Mouse (Mus musculus): ENCODE data around the gene Hist2h3b. TPM values are rescaled to one million over a fixed set of nuclear protein-coding genes. Genes with fewer than 3 reads are reported as not detected.
"Not testable (repeated sequence)": the region's sequence is repeated elsewhere in the genome, so short reads cannot be mapped to it uniquely, and the experiment has no call there.

The Hist2h3b gene
- 24.1 and 60.1 TPM in 2 replicates for polyA plus RNA-seq (2012)

GRCm38 (mm10) chr3:96268051-96268775 is at the start of gene Hist2h3b:
TSS of gene Hist2h3b (plus strand) at chr3:96268654.
- Histone ChIP-seq H3K4me3 (replicated peaks) (peak within 1 kb of the TSS; percentile 70), H3K9me3 (ENCODE audit: control insufficient read depth, low read length) (no peaks in the 10 kb centered on the region), H3K36me3 (ENCODE audit: control insufficient read depth) (peaks cover 18% of the 10 kb centered on the region), H3K4me1 (ENCODE audit: control insufficient read depth) (peaks cover 56% of the 10 kb centered on the region), H3K27me3 (ENCODE audit: control insufficient read depth) (no peaks in the 10 kb centered on the region)
- no peak for TF ChIP-seq GATA1 (IDR thresholded peaks at IDR 0.05; ENCODE audit: low read length)
- TF ChIP-seq TAL1 (IDR thresholded peaks at IDR 0.05; ENCODE audit: low read length): no peak

- no peaks in the 10 kb centered on the region for H3K9me3 ChIP-seq (ENCODE audit: control insufficient read depth, low read length)
- peaks cover 11% of the 10 kb centered on the region for H3K36me3 ChIP-seq (ENCODE audit: control insufficient read depth)
- peak overlapping the region; percentile 83 for H3K4me3 ChIP-seq (replicated peaks)
- H3K27me3 ChIP-seq (ENCODE audit: control insufficient read depth): peaks cover under 1% of the 10 kb centered on the region; the same call in 1 of the 2 replicates
- H3K4me1 ChIP-seq (ENCODE audit: control insufficient read depth): peaks cover 61% of the 10 kb centered on the region
- TF ChIP-seq TAL1 (IDR thresholded peaks at IDR 0.05; ENCODE audit: low read length): no peak
- TF ChIP-seq GATA1 (IDR thresholded peaks at IDR 0.05; ENCODE audit: low read length): no peak
Observed at GRCm38 (mm10) chr3:96219191-96219641, 49.2 kb upstream of the Hist2h3b start.

GRCm38 (mm10) chr3:96219661-96220130 is 48.8 kb upstream of the Hist2h3b start, which contains the start of the genes Bola1 and Hist2h2ab:
TSS of gene Bola1 (minus strand) at chr3:96219709.
TSS of gene Hist2h2ab (plus strand) at chr3:96219865.
- peaks cover 66% of the 10 kb centered on the region for H3K4me1 ChIP-seq (ENCODE audit: control insufficient read depth)
- H3K9me3 ChIP-seq (ENCODE audit: control insufficient read depth, low read length): no peaks in the 10 kb centered on the region
- H3K36me3 ChIP-seq (ENCODE audit: control insufficient read depth): peaks cover 16% of the 10 kb centered on the region
- H3K4me3 ChIP-seq (replicated peaks): peak within 1 kb of the TSS; percentile 83
- no peaks in the 10 kb centered on the region for H3K27me3 ChIP-seq (ENCODE audit: control insufficient read depth)
- TF ChIP-seq GATA1 (IDR thresholded peaks at IDR 0.05; ENCODE audit: low read length) (no peak), TAL1 (IDR thresholded peaks at IDR 0.05; ENCODE audit: low read length) (no peak)

GRCm38 (mm10) chr3:96220131-96220764 is 48.2 kb upstream of the Hist2h3b start:
- H3K9me3 ChIP-seq (ENCODE audit: control insufficient read depth, low read length): not testable (repeated sequence)
- peaks cover 71% of the 10 kb centered on the region for H3K4me1 ChIP-seq (ENCODE audit: control insufficient read depth)

GRCm38 (mm10) chr3:96220765-96221639 is 47.5 kb upstream of the Hist2h3b start, which contains the start of the genes Hist2h2ac and Hist2h2be:
TSS of gene Hist2h2ac (minus strand) at chr3:96220880.
TSS of gene Hist2h2be (plus strand) at chr3:96221119.
- Histone ChIP-seq H3K36me3 (ENCODE audit: control insufficient read depth) (peaks cover 28% of the 10 kb centered on the region), H3K4me3 (replicated peaks) (peak within 1 kb of the TSS; percentile 83), H3K9me3 (ENCODE audit: control insufficient read depth, low read length) (no peaks in the 10 kb centered on the region), H3K4me1 (ENCODE audit: control insufficient read depth) (peaks cover 74% of the 10 kb centered on the region), H3K27me3 (ENCODE audit: control insufficient read depth) (no peaks in the 10 kb centered on the region)
- TF ChIP-seq GATA1 (IDR thresholded peaks at IDR 0.05; ENCODE audit: low read length) (no peak), TAL1 (IDR thresholded peaks at IDR 0.05; ENCODE audit: low read length) (no peak)

More at GRCm38 (mm10) chr3:96220131-96220764, 48.2 kb upstream of the Hist2h3b start:
- Histone ChIP-seq H3K36me3 (ENCODE audit: control insufficient read depth) (peaks cover 22% of the 10 kb centered on the region), H3K4me3 (replicated peaks) (peak overlapping the region; percentile 83)
- H3K27me3 ChIP-seq (ENCODE audit: control insufficient read depth): not testable (repeated sequence)

GRCm38 (mm10) chr3:96221640-96222038 is 46.8 kb upstream of the Hist2h3b start:
- Histone ChIP-seq H3K36me3 (ENCODE audit: control insufficient read depth) (peaks cover 32% of the 10 kb centered on the region), H3K4me1 (ENCODE audit: control insufficient read depth) (peaks cover 78% of the 10 kb centered on the region), H3K9me3 (ENCODE audit: control insufficient read depth, low read length) (no peaks in the 10 kb centered on the region), H3K27me3 (ENCODE audit: control insufficient read depth) (no peaks in the 10 kb centered on the region), H3K4me3 (replicated peaks) (peak overlapping the region; percentile 81)
- TF ChIP-seq GATA1 (IDR thresholded peaks at IDR 0.05; ENCODE audit: low read length) (no peak), TAL1 (IDR thresholded peaks at IDR 0.05; ENCODE audit: low read length) (no peak)

- no peak for TF ChIP-seq TAL1 (IDR thresholded peaks at IDR 0.05; ENCODE audit: low read length)
- TF ChIP-seq GATA1 (IDR thresholded peaks at IDR 0.05; ENCODE audit: low read length): no peak
- Histone ChIP-seq H3K4me1 (ENCODE audit: control insufficient read depth) (peaks cover 82% of the 10 kb centered on the region), H3K9me3 (ENCODE audit: control insufficient read depth, low read length) (no peaks in the 10 kb centered on the region), H3K27me3 (ENCODE audit: control insufficient read depth) (no peaks in the 10 kb centered on the region), H3K4me3 (replicated peaks) (peak overlapping the region; percentile 81), H3K36me3 (ENCODE audit: control insufficient read depth) (peaks cover 41% of the 10 kb centered on the region)
Observed at GRCm38 (mm10) chr3:96222774-96223173, 45.7 kb upstream of the Hist2h3b start.

- Histone ChIP-seq H3K4me1 (ENCODE audit: control insufficient read depth) (peaks cover 71% of the 10 kb centered on the region), H3K9me3 (ENCODE audit: control insufficient read depth, low read length) (no peaks in the 10 kb centered on the region), H3K27me3 (ENCODE audit: control insufficient read depth) (no peaks in the 10 kb centered on the region), H3K4me3 (replicated peaks) (peak overlapping the region; percentile 81), H3K36me3 (ENCODE audit: control insufficient read depth) (peaks cover 49% of the 10 kb centered on the region)
- TF ChIP-seq TAL1 (IDR thresholded peaks at IDR 0.05; ENCODE audit: low read length) (no peak), GATA1 (IDR thresholded peaks at IDR 0.05; ENCODE audit: low read length) (no peak)
Observed at GRCm38 (mm10) chr3:96225421-96225820, 43.0 kb upstream of the Hist2h3b start.
